Mouse (Mus musculus): ENCODE data around the gene Cfap74.
A peak's percentile ranks its signal among the peaks of the same experiment; 100 is the strongest.
"Not testable (repeated sequence)": the region's sequence is repeated elsewhere in the genome, so short reads cannot be mapped to it uniquely, and the experiment has no call there.

Gene Cfap74

GRCm38 (mm10) chr4:155469590-155470262 is 60.7 kb downstream of the Cfap74 start:
- no peak for DNase-seq (ENCODE audit: low spot score in 2 of 2)

DNA sequence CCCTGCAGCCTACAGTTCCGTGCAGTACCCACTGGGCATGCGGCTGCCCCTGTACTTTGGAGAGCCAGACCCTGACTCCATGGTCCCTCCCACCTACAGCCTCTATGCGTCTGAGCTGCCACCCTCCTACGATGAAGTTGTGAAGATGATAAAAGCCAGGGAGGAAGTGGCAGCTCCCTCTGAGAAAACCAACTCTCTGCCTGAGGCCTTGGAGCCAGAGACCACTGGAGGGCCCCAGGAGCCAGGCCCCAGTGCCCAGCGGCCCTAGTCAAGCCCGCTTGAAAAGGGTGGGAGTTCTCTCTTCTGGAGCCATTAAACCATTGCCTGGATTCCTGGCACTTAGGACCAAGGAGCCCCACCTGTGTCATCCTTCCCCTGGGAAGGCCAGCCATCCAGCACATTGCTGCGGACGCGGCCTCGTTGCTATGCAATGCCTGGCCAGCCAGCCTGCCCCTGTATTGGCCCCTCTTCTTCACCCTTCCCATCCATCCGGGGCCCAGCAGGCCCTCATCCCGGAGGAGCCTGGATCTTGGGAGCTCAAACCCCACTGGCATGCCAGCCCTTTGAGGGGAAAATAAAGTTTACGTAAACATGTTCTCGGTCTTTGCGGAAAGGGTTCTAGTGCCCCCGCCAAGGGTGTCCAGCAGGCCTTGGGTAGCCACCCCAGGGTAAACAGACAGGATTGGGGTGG is 61.4 kb downstream of the Cfap74 start:
- DNase-seq (ENCODE audit: low spot score in 2 of 2): no peak

GRCm38 (mm10) chr4:155470997-155471396 is 62.0 kb downstream of the Cfap74 start:
- no peak for DNase-seq (ENCODE audit: low spot score in 2 of 2)

DNA sequence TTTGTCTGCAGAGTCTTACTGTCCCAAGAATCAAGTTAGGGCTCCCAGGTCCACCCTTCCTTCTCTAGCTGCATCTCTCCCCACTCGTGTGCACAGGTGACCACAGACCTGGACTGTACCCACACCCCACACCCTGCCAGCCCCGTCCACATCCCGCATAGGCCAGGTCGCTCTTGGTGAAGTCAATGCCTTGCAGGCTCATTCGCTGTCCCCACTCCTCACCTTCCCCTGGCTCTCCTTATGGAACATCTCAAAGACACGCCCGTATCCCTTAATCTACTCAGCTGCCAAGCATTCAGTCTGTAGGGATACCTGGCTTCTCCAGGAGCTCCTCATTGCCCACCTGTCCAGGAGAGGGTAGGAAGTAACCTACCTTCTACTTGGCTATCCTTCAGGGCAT is 62.4 kb downstream of the Cfap74 start:
- DNase-seq (ENCODE audit: low spot score in 2 of 2): no peak

DNA sequence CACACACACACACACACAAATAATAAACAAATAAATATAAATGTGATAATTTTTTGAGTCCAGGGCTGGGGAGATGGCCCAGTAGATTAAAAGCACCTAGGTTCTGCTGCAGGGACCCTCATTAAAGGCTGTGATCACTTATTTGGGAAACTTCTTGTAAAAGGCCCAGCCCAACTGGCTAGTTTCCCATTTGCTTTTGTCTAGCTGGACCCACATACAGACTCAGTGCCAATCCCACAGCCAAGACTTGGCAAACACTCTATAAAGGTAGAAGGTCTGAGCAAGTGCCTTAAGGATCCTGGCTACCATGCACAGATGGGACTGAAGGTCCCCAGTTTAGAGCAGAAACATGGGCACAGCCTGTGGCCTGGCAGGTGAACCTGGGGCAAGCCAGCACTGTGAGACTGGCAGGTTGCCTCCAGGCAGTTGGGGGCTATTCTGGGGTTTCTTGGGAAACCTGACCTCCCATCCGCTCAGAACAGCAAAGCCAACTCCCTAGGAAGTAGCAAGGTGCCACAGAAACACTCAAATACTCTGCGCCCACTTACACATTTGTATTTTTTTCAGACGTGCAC is 63.8 kb downstream of the Cfap74 start:
- DNase-seq (ENCODE audit: low spot score in 2 of 2): no peak

DNA sequence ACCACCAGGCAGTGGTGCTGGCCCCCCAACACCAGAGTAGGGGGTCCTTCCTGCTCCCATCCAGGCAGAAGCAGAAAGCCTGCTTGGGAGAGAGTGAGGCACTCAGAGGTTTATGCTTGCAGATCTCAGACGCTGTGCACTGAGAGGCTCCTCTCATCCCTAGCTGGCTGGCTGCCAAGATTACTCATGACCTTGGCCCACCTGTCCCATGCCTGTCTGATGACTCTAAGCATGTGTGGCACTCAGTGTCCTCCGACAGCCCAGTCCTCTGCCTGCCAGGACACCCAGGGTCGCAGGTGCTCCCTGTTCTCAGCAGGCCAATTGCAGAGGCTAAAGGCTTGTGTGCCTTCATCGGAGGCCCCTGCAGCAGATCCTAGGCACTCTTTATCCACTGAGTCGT is 64.3 kb downstream of the Cfap74 start:
- no peak for DNase-seq (ENCODE audit: low spot score in 2 of 2)

GRCm38 (mm10) chr4:155473796-155474195 is 64.8 kb downstream of the Cfap74 start:
- not testable (repeated sequence) for DNase-seq (ENCODE audit: low spot score in 2 of 2)

DNA sequence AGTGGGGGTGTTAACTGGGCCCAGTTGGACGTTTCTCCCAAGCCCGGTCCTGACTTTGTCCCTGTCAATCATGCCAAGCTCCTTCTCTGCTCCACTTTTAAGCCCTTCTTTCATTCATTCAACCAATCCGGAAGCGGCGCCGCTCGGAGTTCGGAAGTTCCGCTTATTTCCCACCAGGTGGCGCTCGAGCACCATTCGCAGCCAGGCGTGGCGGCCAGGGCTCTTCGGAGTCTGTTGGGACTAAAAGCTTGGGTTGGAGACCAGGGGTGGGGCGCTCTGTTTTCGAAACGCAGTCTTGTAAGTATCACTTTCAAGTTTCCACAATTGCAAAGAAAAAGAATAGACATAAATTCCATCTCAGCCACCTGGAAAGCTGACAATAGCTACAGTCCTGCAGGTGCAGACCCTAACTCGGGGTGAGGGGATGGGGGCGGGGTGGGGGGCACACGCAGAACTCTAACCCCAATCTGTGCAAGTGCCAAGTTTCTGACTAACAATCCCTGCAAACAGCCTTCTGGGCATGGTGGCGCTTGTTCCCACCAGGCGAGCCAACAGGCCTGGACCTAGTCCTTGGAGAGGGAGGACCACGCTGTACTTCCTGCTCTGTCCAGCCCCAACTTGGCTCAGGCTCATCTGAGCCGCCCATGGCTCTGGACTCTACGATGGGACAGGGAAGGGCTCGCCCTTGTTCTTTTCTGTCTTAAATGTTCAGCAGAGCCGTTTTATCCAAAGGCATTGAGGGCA is 72.6 kb downstream of the Cfap74 start:
- DNase-seq (ENCODE audit: low spot score in 2 of 2): peak; percentile 54 to 85

- DNase-seq (ENCODE audit: low spot score in 2 of 2): no peak
These were observed 73.1 kb downstream of the Cfap74 start for GRCm38 (mm10) chr4:155482125-155482480.

- DNase-seq (ENCODE audit: low spot score in 2 of 2): no peak
These were observed 73.9 kb downstream of the Cfap74 start for GRCm38 (mm10) chr4:155482733-155483540.

DNA sequence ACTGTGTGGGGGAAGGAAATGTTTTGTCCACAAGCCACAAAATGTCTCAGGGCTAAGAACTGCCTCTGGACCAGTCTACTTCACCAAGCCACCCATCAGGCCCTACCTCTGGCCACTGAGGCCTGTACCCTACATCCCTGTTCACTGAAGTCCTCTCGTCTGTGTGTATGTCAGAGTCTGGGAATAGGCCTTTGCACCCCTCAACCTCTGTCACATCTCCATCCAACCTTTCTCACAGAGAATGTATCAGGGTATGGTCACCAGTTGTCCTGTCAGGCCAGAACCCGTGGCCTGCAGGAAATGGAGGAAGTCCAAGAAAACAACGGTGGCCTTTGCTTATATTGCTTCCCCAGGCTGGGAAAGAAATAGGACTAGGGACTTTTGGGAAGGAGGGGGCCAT is 76.5 kb downstream of the Cfap74 start:
- DNase-seq (ENCODE audit: low spot score in 2 of 2): no peak

- no peak for DNase-seq (ENCODE audit: low spot score in 2 of 2)
These were observed 78.8 kb downstream of the Cfap74 start for GRCm38 (mm10) chr4:155487746-155488145.

DNA sequence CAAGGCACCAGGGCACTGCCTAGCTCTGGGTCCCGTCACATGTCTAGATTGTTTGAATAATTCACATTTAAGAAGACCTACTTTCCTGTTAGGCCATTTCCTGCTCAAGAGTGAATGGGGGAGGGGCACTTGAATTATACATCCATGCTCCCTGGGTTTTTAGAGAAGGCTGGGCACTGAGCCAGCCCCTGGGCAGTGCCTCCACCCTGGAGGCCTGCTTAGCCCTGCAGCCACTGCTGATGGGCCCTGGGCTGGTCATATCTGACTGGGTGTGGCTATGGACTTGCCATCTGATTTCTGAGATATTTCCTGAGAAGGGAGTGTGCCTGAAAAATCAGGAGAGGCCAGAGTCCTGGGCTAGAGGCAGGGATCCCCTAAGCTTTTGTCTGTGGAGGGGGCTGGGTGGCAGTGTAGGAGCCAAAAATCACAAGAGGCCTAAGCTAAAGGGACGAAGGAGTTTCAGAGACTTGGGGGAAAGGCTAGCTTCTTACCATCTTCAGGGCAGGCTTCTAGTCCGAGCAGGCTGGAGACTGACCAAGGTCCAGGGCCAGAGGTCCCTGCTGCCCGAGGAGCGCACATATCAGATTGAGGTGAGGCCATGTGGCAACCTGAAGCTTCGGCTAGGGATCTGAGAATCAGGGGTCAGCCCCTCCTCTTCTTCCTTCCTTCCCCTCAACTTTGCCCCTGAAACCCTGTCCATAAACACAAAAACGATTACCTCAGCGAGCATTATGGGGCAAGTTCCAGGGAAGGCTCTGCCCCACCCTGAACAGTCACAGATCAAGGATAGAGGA is 79.4 kb downstream of the Cfap74 start:
- no peak for DNase-seq (ENCODE audit: low spot score in 2 of 2)

DNA sequence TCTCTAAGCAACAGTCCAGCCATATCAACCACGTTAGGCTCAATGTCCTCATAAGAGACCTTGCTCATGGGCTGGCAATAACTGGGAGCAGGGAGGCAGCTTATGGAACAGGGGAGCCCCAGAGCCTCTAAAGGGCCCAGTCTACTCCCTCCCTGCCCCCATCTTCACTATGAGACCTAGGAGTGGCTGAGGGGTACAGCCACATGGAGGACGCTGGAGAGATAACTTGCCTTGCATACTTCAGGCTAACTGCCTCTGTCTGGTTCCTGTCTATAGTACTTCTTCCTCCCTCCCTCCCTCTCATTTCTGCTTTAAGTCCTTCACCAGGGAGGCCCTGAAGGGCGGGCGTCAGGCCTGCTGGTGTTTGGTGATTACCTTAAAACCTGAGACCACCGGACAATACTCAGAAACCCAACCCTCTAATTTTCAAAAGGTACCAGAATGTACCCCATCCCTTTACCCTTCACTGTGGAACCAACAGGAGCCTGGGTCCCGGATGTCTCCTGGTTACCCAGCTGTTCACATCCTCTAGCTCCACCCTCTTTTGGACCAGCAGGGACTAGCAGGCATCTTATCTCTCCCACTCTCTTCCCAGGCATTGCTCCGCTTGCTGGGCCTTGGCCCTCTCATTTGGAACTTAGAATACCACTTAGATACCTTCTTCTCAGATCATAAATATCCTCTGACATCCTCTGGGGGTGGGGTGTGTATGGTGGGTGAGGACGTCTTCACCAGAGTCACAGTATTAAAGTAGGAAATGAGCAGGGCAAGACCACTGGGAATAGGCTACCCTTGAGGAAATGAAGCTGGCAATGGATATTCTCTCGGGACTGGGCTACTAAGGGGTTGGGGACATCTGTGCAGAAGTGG is 80.3 kb downstream of the Cfap74 start:
- DNase-seq (ENCODE audit: low spot score in 2 of 2): no peak

DNA sequence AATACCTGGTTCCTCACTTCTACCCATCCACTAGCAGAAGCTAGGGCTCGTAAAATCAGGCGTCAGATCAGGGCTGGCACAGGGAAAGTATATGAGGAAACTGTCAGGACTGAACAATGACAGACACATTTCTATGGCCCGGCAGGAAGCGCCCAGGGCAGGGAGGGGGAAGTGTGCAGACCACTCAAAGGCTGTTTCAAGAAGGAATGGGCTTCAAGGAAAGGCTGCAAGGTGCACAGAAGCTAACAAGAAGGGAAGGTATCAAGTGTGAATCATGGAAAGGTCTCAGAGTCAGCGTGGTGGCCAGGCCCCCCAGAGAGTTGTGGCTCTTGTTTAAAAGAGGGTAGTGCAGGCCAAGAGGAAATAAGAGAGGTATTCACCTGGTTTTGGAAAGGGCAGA is 81.5 kb downstream of the Cfap74 start:
- no peak for DNase-seq (ENCODE audit: low spot score in 2 of 2)

GRCm38 (mm10) chr4:155490990-155491504 is 82.1 kb downstream of the Cfap74 start, which contains the start of gene Gnb1:
Gnb1 (plus strand) TSS chr4:155491361.
- peak; percentile 84 to 98 for DNase-seq (ENCODE audit: low spot score in 2 of 2)

GRCm38 (mm10) chr4:155491529-155492130 is 82.6 kb downstream of the Cfap74 start:
- peak; percentile 26 to 30 for DNase-seq (ENCODE audit: low spot score in 2 of 2)

GRCm38 (mm10) chr4:155492131-155492633 is 83.2 kb downstream of the Cfap74 start:
- peak in 1 of 2 experiments; percentile 27 for DNase-seq (ENCODE audit: low spot score in 2 of 2)

DNA sequence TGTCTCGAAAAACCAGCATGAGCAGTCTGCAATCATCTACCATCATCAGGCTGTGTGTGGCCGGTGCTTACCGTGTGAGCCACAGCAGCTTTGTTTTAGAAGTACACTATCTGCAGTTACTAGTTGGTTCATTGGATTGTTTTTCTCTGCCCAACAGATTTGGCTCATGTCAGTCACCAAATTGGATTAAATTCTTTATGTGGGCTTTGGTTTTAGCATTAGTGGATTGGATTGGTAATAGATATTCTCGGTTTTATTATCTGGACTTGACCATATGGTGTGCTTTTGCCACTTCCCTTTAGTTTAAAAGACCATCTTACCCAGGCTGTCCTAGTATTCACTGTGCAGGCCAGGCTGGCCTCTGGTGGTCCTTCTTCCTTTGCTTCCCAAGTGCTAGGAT is 85.9 kb downstream of the Cfap74 start:
- DNase-seq (ENCODE audit: low spot score in 2 of 2): no peak
